Mouse (Mus musculus): ENCODE measurements around the gene Cd46. TPM values are rescaled to one million over a fixed set of nuclear protein-coding genes. Genes with fewer than 3 reads are reported as not detected.

Gene Cd46
- total RNA-seq, 2 experiments from 2014 or later: 3.4 to 4.6 TPM

Small RNAs within 50 kb of the gene (microRNA-seq; reads per million reads assigned to microRNA genes)
- 125 to 155 reads per million in 2 experiments for gene Mir29b-2
- gene Mir29c: 1,941 to 2,038 reads per million in 2 experiments

Other genes starting within 250 kb of the Cd46 start
- 10 to 100 TPM; 58.2 to 62.0 TPM for gene Cd34, start 153.4 kb downstream of the Cd46 start, total RNA-seq (2021)
- 10 to 100 TPM; 34.3 to 37.5 TPM for gene Cr1l, start 39.3 kb upstream of the Cd46 start, total RNA-seq (2021)
- gene Cr2, start 84.5 kb upstream of the Cd46 start, total RNA-seq (2021): under 1 TPM; 0.21 to 0.45 TPM